Mouse (Mus musculus): ENCODE measurements around the gene Atp9a. TPM values are rescaled to one million over a fixed set of nuclear protein-coding genes. Genes with fewer than 3 reads are reported as not detected.

Atp9a gene
- total and polyA plus RNA-seq, 3 experiments = not detected

DNA sequence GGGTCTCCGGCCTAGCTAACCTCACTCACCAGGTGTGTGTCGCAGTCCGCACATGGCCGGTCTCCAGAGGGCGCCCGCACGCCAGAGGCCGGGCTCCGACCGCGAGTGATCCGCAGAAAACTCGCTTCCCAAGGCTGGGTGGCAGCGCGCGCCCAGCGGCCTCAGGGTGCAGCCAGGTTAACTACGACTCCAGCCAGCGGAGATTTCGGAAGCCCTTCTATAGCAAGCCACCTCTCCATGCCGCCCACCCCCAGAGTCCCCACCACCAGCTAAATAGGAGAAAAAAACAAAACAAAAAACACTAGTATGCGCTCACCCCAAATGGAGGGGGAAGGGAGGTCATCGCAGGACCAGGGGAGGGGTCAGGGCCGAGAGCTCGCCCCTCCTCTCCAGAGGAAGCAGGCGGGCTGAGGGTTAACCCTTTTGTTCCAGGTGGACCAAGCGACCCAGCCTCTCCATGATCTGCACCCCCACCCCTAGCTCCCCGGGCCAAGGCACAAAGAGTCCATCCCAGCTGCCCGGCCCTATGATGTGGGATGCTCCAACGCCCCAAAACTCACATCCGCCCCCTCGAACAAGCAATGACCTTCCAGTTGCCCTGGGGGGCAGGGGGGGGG, 23.0 kb upstream of the Atp9a start:
- no peak for DNase-seq (ENCODE audit: low read depth, low spot score)
- no peaks in the 10 kb centered on the region for H3K9me3 ChIP-seq (replicated peaks; ENCODE audit: insufficient read depth, low read length)
- no peaks in the 10 kb centered on the region for H3K36me3 ChIP-seq (ENCODE audit: control insufficient read depth in 1 of 2, insufficient read depth in 2 of 2, low read length in 2 of 2)
- no peak for TF ChIP-seq CTCF (IDR thresholded peaks at IDR 0.05 in 2 of 3, conservative IDR thresholded peaks at IDR 0.05 in 1 of 3; ENCODE audit: control insufficient read depth in 1 of 3, insufficient read depth in 1 of 3, low read depth in 2 of 3, low read length in 3 of 3, poor library complexity in 1 of 3, severe bottlenecking in 1 of 3)
- no peak for TF ChIP-seq USF2 (IDR thresholded peaks at IDR 0.05; ENCODE audit: borderline replicate concordance in 1 of 2, insufficient read depth in 1 of 2, low read depth in 1 of 2, low read length in 2 of 2)
- no peak for TF ChIP-seq POLR2A (IDR thresholded peaks at IDR 0.05; ENCODE audit: control insufficient read depth in 1 of 2, insufficient read depth in 1 of 2, low read depth in 1 of 2, low read length in 2 of 2, poor library complexity in 1 of 2)
- TF ChIP-seq GATA1 (IDR thresholded peaks at IDR 0.05; ENCODE audit: low read depth, low read length) = no peak
- TF ChIP-seq MAZ (IDR thresholded peaks at IDR 0.05; ENCODE audit: low read depth, low read length) = no peak
- TF ChIP-seq E2F4 (IDR thresholded peaks at IDR 0.05; ENCODE audit: borderline replicate concordance, low read depth, low read length) = no peak
- TF ChIP-seq BHLHE40 (IDR thresholded peaks at IDR 0.05; ENCODE audit: borderline replicate concordance, low read depth, low read length) = no peak
- TF ChIP-seq CHD1 (IDR thresholded peaks at IDR 0.05; ENCODE audit: low read depth, low read length) = no peak
- no peak for TF ChIP-seq SIN3A (IDR thresholded peaks at IDR 0.05; ENCODE audit: low read length)
- no peak overlapping the region for H3K27ac ChIP-seq (ENCODE audit: control insufficient read depth, low read depth, low read length)
- H3K4me3 ChIP-seq (ENCODE audit: control insufficient read depth in 1 of 2, insufficient read depth in 1 of 2, low read depth in 2 of 2, low read length in 2 of 2) = no peak overlapping the region
- no peaks in the 10 kb centered on the region for H3K4me1 ChIP-seq (ENCODE audit: control insufficient read depth in 1 of 2, insufficient read depth in 2 of 2, low read length in 2 of 2)
- H3K9ac ChIP-seq (ENCODE audit: control insufficient read depth, low read depth, low read length, poor library complexity, severe bottlenecking) = no peak overlapping the region
- no peaks in the 10 kb centered on the region for H3K27me3 ChIP-seq (ENCODE audit: control insufficient read depth in 1 of 2, insufficient read depth in 2 of 2, low read length in 2 of 2)
- no peaks in the 10 kb centered on the region for H3K79me2 ChIP-seq (ENCODE audit: control insufficient read depth, insufficient read depth, low read length, poor library complexity)

DNA sequence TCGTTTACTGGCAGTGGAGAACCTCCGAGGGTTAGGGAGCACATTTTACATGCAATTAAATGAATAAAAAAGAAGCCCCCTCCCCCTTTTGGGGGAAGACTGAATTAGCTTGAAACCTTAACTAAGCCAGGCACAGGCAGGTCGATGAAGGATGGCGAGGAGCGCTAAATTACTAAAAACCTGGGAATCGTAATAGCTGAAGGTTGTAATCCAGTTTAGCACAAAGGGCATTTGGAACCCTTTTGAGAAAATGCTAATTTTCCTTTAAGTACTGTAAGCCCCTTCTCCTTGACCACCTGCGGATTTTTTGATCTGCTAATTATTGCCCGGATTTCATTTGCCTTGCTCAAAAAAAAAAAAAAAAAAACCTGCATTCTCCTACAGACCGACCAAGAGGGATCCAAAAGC, 22.3 kb upstream of the Atp9a start:
- no peaks in the 10 kb centered on the region for H3K27me3 ChIP-seq (ENCODE audit: control insufficient read depth in 1 of 2, insufficient read depth in 2 of 2, low read length in 2 of 2)
- TF ChIP-seq NRF1 (IDR thresholded peaks at IDR 0.05; ENCODE audit: insufficient read depth, low read depth, low read length, poor library complexity, severe bottlenecking) (no peak), RCOR1 (IDR thresholded peaks at IDR 0.05; ENCODE audit: low read depth, low read length) (no peak), BHLHE40 (IDR thresholded peaks at IDR 0.05; ENCODE audit: borderline replicate concordance, low read depth, low read length) (no peak), CTCF (IDR thresholded peaks at IDR 0.05 in 2 of 3, conservative IDR thresholded peaks at IDR 0.05 in 1 of 3; ENCODE audit: control insufficient read depth in 1 of 3, insufficient read depth in 1 of 3, low read depth in 2 of 3, low read length in 3 of 3, poor library complexity in 1 of 3, severe bottlenecking in 1 of 3) (no peak), RAD21 (IDR thresholded peaks at IDR 0.05; ENCODE audit: low read depth, low read length) (no peak), MAZ (IDR thresholded peaks at IDR 0.05; ENCODE audit: low read depth, low read length) (no peak), MEF2A (IDR thresholded peaks at IDR 0.05; ENCODE audit: extremely low read depth, insufficient replicate concordance, low read depth, low read length, poor library complexity, severe bottlenecking) (no peak), ELF1 (IDR thresholded peaks at IDR 0.05; ENCODE audit: low read depth, low read length) (no peak), KAT2A (conservative IDR thresholded peaks at IDR 0.05; ENCODE audit: low read depth, low read length) (no peak), GATA1 (IDR thresholded peaks at IDR 0.05; ENCODE audit: low read depth, low read length) (no peak), USF2 (IDR thresholded peaks at IDR 0.05; ENCODE audit: borderline replicate concordance in 1 of 2, insufficient read depth in 1 of 2, low read depth in 1 of 2, low read length in 2 of 2) (no peak), CHD1 (IDR thresholded peaks at IDR 0.05; ENCODE audit: low read depth, low read length) (no peak), UBTF (IDR thresholded peaks at IDR 0.05; ENCODE audit: borderline replicate concordance, insufficient read depth, low read depth, low read length) (no peak), ETS1 (IDR thresholded peaks at IDR 0.05; ENCODE audit: low read depth, low read length) (no peak), ZMIZ1 (IDR thresholded peaks at IDR 0.05; ENCODE audit: low read depth, low read length) (no peak), ZKSCAN1 (IDR thresholded peaks at IDR 0.05; ENCODE audit: low read depth, low read length) (no peak), CHD2 (IDR thresholded peaks at IDR 0.05; ENCODE audit: low read length) (no peak), MXI1 (IDR thresholded peaks at IDR 0.05; ENCODE audit: low read depth, low read length) (no peak), USF1 (IDR thresholded peaks at IDR 0.05; ENCODE audit: low read depth, low read length) (no peak)
- no peaks in the 10 kb centered on the region for H3K9me3 ChIP-seq (replicated peaks; ENCODE audit: insufficient read depth, low read length)
- H3K4me1 ChIP-seq (ENCODE audit: control insufficient read depth in 1 of 2, insufficient read depth in 2 of 2, low read length in 2 of 2) = no peaks in the 10 kb centered on the region
- no peaks in the 10 kb centered on the region for H3K36me3 ChIP-seq (ENCODE audit: control insufficient read depth in 1 of 2, insufficient read depth in 2 of 2, low read length in 2 of 2)
- no peak overlapping the region for H3K9ac ChIP-seq (ENCODE audit: control insufficient read depth, low read depth, low read length, poor library complexity, severe bottlenecking)
- no peaks in the 10 kb centered on the region for H3K79me2 ChIP-seq (ENCODE audit: control insufficient read depth, insufficient read depth, low read length, poor library complexity)
- DNase-seq (ENCODE audit: low read depth, low spot score) = no peak
- H3K27ac ChIP-seq (ENCODE audit: control insufficient read depth, low read depth, low read length) = no peak overlapping the region
- no peak overlapping the region for H3K4me3 ChIP-seq (ENCODE audit: control insufficient read depth in 1 of 2, insufficient read depth in 1 of 2, low read depth in 2 of 2, low read length in 2 of 2)

Data from MEL (cell line).